Mouse (Mus musculus) forebrain, embryonic 10.5 days (tissue): ENCODE data around the gene Pnck. TPM values are rescaled to one million over a fixed set of nuclear protein-coding genes. Genes with fewer than 3 reads are reported as not detected.

ENCODE experiments used
- DNase-seq: peaks from one replicate; pipeline ENCODE4 v3.0.0-alpha.2; 2017; ENCODE audit warnings: low spot score; ENCODE audit errors: extremely low spot score
- H3K27ac ChIP-seq: fragments of 300-500 bp; sonication (generic); 2 replicates; pipeline ENCODE4 v1.5.1; 2016; ENCODE audit warnings: mild to moderate bottlenecking
- H3K27me3 ChIP-seq: fragments of 300-500 bp; sonication (generic); 2 replicates; pipeline ENCODE4 v1.6.1; 2016; ENCODE audit warnings: mild to moderate bottlenecking; ENCODE audit not compliant: poor library complexity, severe bottlenecking
- H3K36me3 ChIP-seq: fragments of 300-500 bp; sonication (generic); replicated peaks from 2 replicates; pipeline ENCODE4 v1.6.1; 2016; ENCODE audit warnings: mild to moderate bottlenecking, moderate library complexity
- H3K4me1 ChIP-seq: fragments of 300-500 bp; sonication (generic); 2 replicates; pipeline ENCODE4 v1.6.1; 2016
- H3K4me3 ChIP-seq: fragments of 300-500 bp; sonication (generic); 2 replicates; pipeline ENCODE4 v1.5.1; 2016; ENCODE audit warnings: mild to moderate bottlenecking, moderate library complexity
- H3K9me3 ChIP-seq: fragments of 300-500 bp; sonication (generic); 2 replicates; pipeline ENCODE4 v1.6.1; 2016; ENCODE audit warnings: mild to moderate bottlenecking, moderate library complexity
- WGBS: fragments of 180-500 bp; shearing (Covaris S2); methylation state at CpG from one replicate; pipeline ENCODE4 v1.1.7; 2016; 5-methylcytosine and 5-hydroxymethylcytosine counted together
- polyA plus RNA-seq: library from polyadenylated mRNA; unstranded; fragments of >200 nt; fragmentation: Nextera tagmentation; extraction: Ambion mirVana; gene quantifications from 2 replicates; pipeline ENCODE4 v1.2.1, GENCODE M21; 2016

The Pnck gene
- polyA plus RNA-seq: 6.6 and 8.9 TPM in 2 replicates

DNA sequence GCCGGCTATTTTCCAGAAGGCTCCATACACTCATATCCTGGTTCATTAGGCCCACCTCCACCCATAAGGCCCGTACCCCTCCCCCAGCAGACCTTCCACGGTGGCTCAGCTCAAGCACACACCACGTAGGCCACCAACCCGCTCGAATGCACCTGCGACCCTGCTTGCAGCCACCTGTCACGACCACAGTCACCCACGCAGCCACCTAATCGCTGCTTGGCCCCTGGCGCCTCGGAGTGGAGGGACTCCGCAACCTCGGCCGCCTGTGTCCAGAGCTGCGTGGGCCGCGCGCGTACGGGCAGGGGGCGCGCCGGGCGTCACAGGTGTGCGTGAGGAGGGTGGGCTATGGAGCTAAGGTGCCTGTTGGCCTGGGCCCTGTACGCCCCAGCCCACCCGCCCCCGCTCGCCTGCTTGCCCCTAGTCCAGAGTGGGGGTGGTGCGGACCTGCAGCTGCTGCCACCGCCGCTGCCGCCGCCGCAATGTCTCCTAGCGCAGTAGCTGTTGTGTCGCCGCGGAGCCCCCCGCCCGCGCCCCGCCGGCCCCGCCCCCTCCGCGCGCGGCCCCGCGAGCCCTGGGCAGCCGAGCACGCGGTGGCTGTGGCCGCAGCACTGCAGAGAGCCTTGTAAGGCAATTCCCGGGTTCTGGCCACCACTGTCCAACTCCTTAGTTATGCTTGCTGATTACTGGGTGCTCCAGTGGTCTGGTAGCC, at the start of gene Pnck:
TSS of gene Pnck (minus strand) at position 543 of the 709 bp plus-strand sequence.
- H3K4me3 ChIP-seq: peak within 1 kb of the TSS; percentile 61
- H3K36me3 ChIP-seq: no peaks in the 10 kb centered on the region
- peaks cover 15% of the 10 kb centered on the region for H3K4me1 ChIP-seq
- peak within 1 kb of the TSS; percentile 78 for H3K27ac ChIP-seq
- H3K27me3 ChIP-seq: peaks cover 51% of the 10 kb centered on the region
- H3K9me3 ChIP-seq: no peaks in the 10 kb centered on the region
- DNase-seq: peak; percentile 35
- WGBS: 15% methylated on average over 55 of the region's 57 CpGs

DNA sequence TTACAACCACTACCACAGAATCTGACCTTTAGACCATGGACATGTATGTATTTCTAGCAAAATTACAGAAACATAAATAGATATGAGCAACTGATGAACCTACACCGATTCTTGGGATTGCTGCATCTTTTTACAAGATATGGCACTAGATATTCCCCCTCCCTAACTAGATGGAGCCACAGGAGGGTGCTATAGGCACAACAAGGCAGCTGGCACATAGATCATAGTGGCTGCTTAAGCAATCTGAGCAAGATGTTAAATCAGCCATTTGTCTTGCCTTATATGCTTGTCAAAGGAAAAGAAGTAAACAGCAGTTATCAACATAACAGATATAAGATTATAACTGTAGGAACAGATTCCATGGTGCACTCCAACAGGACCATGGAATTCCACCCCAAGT, 40.6 kb upstream of the Pnck start:
- peaks cover 72% of the 10 kb centered on the region for H3K36me3 ChIP-seq
- no peak overlapping the region for H3K4me3 ChIP-seq
- WGBS: 94% methylated on average over 1 of the region's 1 CpGs

DNA sequence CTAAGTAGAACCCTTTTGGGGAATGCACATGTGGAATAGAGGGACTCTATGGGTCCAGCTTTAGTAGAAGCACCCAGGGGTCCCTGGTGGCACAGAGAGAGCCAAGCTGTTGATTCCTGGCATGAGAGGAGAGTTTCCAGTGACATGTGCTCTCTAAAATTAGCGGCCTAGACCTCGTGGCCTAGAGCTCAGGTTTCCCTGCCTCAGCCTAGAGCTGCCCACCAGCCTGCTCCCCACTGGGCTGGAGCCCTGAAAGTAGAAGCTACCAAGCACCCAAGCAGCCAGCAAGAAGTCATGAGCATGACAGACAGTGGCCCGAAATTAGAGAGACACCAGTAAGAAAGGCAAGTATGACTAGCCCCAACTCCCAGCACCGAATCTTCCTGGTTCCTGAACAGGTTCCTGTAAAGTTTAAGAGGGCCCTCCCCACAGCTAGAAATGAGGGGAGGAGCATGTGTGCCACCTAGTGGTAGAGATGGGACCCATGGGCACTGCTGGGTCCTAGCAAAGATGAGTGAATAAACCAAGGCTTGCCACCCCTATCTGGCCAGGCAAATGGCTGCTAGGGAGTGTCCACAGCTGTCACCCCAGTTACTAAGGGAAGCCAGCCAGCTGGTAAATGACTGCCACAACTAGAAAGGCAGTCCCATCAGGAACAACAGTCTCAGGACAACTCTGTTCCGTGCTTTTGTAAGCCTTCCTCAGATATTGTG, 31.2 kb upstream of the Pnck start:
- Histone ChIP-seq H3K27ac (no peak overlapping the region), H3K4me1 (no peaks in the 10 kb centered on the region), H3K9me3 (no peaks in the 10 kb centered on the region), H3K36me3 (peaks cover 69% of the 10 kb centered on the region), H3K4me3 (no peak overlapping the region), H3K27me3 (0 out of 2 replicates have a peak, but pooled peaks cover 13% of the 10 kb centered on the region)
- 81% methylated on average over 5 of the region's 5 CpGs for WGBS
- DNase-seq: no peak

More for the DNA sequence above, 40.6 kb upstream of the Pnck start:
- no peak for DNase-seq
- Histone ChIP-seq H3K9me3 (no peaks in the 10 kb centered on the region), H3K27ac (no peak overlapping the region), H3K4me1 (no peaks in the 10 kb centered on the region), H3K27me3 (no peaks in the 10 kb centered on the region)

DNA sequence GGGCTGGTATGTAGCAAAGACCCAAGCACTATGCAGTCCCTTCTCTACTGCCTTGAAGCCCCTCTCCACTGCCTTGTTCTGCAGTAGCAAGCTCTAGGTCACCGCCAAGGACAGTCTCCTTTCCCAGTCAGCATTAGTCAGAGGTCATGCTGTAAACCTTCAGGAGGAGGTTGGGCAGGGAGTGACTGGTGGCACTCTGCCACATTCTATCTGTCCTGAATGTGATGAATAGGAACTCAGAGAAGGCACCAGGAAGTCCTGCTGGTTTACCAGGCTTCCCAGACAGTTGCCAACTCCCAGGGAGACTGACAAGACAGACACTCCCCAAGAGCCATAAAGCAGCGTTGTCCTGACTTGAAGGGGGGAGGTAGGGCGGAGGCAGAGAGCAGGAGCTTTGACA, 25.7 kb upstream of the Pnck start:
- Histone ChIP-seq H3K27me3 (peaks cover 12% of the 10 kb centered on the region; the same call in 1 of the 2 replicates), H3K27ac (no peak overlapping the region), H3K4me3 (no peak overlapping the region), H3K9me3 (no peaks in the 10 kb centered on the region), H3K36me3 (peaks cover 91% of the 10 kb centered on the region), H3K4me1 (no peaks in the 10 kb centered on the region)
- no peak for DNase-seq
- WGBS: 90% methylated on average over 3 of the region's 3 CpGs

DNA sequence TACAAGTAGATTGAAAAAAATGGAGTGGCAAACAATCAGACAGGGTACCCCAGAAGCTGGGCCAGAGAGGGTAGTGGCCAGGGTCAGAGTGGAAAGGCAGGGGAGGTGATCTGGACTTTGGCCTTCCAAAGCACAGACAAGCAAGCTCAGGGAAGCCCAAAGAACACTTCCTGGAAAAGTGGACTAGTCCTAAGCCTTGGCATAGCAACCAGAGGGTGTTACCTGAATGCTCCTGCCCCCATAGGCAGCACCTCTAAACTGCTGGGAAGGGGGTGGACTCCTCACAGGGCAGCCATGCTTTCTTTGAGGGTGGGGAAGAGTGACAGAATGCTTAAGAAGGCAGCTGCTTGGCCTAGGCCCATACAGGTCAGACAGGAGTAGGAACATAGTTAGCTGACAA, 25.1 kb upstream of the Pnck start:
- Histone ChIP-seq H3K36me3 (peaks cover 92% of the 10 kb centered on the region), H3K27ac (no peak overlapping the region)

DNA sequence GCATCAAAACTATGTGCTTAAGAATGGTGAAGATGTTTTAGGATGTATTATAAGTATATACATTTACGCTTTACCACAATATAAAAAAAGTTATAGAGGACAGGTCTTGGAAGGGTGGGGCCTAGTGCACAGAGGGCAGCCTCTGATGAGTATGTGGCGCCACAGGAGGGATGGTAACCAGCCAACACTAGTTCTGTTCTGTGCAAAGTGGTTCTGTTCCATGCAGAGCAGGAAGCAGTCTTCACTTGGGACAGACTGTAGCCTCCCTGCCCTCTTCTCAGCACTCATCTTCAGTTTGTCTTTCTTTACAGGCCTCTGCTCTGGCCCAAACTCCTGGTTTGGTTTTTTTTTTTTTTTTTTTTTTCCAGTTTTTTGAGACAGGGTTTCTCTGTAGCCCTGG, 24.2 kb upstream of the Pnck start:
- Histone ChIP-seq H3K4me3 (no peak overlapping the region), H3K27me3 (peaks cover 8% of the 10 kb centered on the region; the same call in 1 of the 2 replicates), H3K27ac (no peak overlapping the region), H3K36me3 (peaks cover 94% of the 10 kb centered on the region), H3K4me1 (no peaks in the 10 kb centered on the region), H3K9me3 (no peaks in the 10 kb centered on the region)
- 85% methylated on average over 2 of the region's 2 CpGs for WGBS
- no peak for DNase-seq

More for the DNA sequence above, 25.1 kb upstream of the Pnck start:
- no peaks in the 10 kb centered on the region for H3K9me3 ChIP-seq
- H3K4me3 ChIP-seq: no peak overlapping the region
- no peak for DNase-seq
- peaks cover 12% of the 10 kb centered on the region; the same call in 1 of the 2 replicates for H3K27me3 ChIP-seq
- no peaks in the 10 kb centered on the region for H3K4me1 ChIP-seq

DNA sequence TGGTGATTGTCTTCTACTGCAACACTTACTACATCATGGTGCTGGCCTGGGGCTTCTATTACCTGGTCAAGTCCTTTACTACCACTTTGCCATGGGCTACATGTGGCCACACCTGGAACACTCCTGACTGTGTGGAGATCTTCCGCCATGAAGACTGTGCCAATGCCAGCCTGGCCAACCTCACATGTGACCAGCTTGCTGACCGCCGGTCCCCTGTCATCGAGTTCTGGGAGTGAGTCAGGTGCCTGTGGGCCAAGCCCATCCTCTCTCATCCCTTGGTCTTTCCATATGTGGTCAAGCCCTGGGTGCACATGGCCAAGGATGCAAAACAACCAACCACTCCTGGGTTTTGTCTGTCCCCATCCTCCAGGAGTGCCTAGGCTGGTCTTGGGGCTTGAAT, 16.8 kb upstream of the Pnck start:
- Histone ChIP-seq H3K36me3 (peaks cover 60% of the 10 kb centered on the region), H3K4me3 (no peak overlapping the region), H3K27me3 (peaks cover 13% of the 10 kb centered on the region), H3K9me3 (no peaks in the 10 kb centered on the region), H3K27ac (no peak overlapping the region), H3K4me1 (peaks cover 27% of the 10 kb centered on the region)
- WGBS: 94% methylated on average over 4 of the region's 4 CpGs
- DNase-seq: no peak

DNA sequence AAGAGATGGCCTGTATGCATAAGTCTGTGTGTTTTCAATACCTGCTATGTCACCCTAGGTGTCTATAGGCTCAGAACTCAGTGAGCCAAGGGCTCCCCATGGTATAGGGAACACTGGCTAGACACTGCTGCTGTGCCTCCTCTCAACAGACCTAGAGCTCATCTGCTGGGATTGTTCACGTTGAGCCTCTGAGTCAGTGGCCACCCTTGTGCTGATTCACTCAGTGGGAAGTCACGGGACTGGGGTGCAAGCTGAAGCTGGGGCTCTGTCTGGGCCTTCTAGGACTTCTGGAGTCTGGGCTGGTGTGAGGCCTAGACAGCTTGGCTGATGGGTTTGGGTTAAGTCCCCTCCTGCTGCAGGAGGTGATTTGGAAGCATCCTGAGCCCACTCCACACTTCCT, 15.3 kb upstream of the Pnck start:
- Histone ChIP-seq H3K27me3 (peaks cover 13% of the 10 kb centered on the region), H3K4me3 (peak overlapping the region; percentile 66; the same call in 1 of the 2 replicates), H3K27ac (no peak overlapping the region), H3K4me1 (peaks cover 27% of the 10 kb centered on the region), H3K9me3 (no peaks in the 10 kb centered on the region), H3K36me3 (peaks cover 46% of the 10 kb centered on the region)
- 64% methylated on average over 2 of the region's 2 CpGs for WGBS
- no peak for DNase-seq

DNA sequence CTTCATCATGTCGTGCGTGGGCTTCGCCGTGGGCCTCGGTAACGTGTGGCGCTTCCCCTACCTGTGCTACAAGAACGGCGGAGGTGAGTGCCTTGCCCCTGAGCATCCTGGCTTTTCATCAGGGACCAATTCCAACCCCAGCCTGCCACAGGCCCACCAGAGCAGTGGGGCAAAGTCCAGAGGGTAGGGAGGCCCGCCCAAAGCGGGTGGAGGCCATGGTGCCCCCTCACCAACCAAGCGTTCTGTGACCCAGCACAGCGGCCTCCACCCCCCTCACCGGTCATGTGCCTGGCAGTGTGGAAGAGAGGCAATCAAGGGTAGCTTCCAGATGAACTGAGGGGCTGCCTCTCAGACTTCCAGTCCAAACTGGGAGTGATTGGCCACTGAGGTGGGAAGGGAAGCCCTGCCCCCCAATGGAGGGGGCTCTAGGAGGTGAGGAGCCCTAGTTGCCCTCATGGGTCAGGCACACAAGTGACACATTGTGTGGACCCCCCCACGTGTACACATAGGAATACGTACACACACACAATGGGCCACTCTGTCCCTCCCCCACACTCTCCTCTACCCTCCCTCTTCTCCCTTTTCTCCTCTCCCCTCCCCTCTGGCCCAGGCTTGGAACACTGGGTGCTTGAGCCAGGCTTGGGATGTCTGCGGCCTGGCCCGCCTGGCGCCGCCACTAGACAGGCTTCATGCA, 14.2 kb upstream of the Pnck start:
- DNase-seq: no peak
- WGBS: 29% methylated on average over 20 of the region's 20 CpGs

DNA sequence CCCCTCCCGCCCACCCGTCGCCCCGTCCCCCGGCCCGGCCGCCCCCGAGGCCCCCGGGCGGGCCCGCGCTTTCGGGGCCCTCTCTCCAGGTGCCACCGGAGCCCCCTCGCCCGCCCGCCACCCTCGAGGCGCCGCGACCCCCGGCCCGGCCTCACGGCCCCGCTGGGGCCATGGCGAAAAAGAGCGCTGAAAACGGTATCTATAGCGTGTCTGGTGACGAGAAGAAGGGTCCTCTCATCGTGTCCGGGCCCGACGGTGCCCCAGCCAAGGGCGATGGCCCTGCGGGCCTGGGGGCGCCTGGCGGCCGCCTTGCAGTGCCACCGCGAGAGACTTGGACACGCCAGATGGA, 13.7 kb upstream of the Pnck start:
- Histone ChIP-seq H3K9me3 (no peaks in the 10 kb centered on the region), H3K27me3 (peaks cover 13% of the 10 kb centered on the region), H3K4me1 (peaks cover 27% of the 10 kb centered on the region), H3K27ac (peak overlapping the region; percentile 89), H3K4me3 (peak overlapping the region; percentile 66), H3K36me3 (peaks cover 29% of the 10 kb centered on the region)
- 25% methylated on average over 32 of the region's 42 CpGs for WGBS
- no peak for DNase-seq

More for the DNA sequence above, 14.2 kb upstream of the Pnck start:
- Histone ChIP-seq H3K27ac (peak overlapping the region; percentile 89), H3K4me3 (peak overlapping the region; percentile 66), H3K27me3 (peaks cover 13% of the 10 kb centered on the region), H3K36me3 (peaks cover 34% of the 10 kb centered on the region), H3K9me3 (no peaks in the 10 kb centered on the region), H3K4me1 (peaks cover 27% of the 10 kb centered on the region)

DNA sequence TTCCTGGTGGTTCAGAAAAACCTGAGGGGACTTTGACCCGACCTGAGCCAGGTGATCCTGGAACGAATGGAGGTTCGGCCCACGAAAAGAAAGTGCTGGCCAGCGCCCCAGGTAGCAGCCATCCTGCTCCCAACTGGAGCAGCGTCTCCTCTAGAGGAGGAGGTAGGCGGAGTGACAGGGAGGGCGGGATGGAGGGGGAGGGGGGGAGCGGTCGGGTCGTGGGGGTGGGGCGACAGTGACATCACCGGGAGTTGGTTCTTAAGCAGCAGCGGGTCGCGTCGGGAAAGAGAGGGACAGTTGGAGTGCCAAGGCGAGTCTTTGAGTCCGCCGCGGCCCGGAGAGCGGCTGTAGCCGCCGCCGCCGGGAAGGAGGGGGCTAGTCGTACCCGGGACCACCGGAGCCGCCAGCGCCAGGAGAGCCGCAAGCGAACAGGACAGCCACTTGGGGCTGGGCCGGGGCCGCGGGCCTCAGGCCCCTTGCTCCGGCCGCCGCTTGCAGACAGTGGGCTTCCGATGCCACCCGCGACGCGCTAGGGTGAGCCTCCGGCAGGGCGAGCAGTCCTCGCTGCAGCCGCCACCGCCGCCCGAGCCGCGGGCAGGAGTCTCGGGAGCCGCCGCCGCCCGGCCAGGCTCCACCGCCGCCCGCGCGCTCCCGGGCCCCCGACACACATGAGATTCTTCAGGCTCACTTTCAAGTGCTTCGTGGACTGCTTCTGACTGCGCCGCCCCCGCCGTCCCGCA, 13.1 kb upstream of the Pnck start, which contains the start of gene Slc6a8:
TSS of gene Slc6a8 (plus strand) at position 272 of the 740 bp plus-strand sequence.
- Histone ChIP-seq H3K4me3 (peak within 1 kb of the TSS; percentile 66), H3K36me3 (peaks cover 24% of the 10 kb centered on the region), H3K9me3 (no peaks in the 10 kb centered on the region), H3K27me3 (peaks cover 13% of the 10 kb centered on the region), H3K27ac (peak within 1 kb of the TSS; percentile 89), H3K4me1 (peaks cover 27% of the 10 kb centered on the region)
- WGBS: 12% methylated on average over 48 of the region's 72 CpGs
- peak; percentile 73 for DNase-seq

DNA sequence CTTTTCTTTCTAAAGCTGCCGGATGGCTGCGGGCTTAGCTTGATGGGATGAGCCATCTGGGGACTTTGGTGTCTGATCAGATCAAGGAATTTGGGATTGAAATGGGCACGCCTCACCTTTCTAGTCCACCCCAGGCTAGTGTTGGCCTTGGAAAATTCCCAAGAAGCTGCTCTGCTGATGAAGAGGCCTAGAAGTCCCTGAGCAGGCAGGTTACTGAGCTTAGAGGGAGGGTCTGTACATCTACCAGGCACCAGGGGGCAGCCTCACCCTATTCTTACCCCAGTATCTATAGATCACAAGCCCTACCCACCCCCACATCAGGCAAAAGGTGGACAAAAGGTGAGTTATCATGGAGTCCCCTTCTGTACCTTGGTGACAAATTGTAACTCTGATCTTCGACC, 12.1 kb upstream of the Pnck start:
- Histone ChIP-seq H3K27ac (no peak overlapping the region), H3K9me3 (no peaks in the 10 kb centered on the region), H3K4me3 (0 out of 2 replicates have a peak overlapping the region, but pooled peaks have one; percentile 66), H3K4me1 (peaks cover 27% of the 10 kb centered on the region), H3K27me3 (peaks cover 13% of the 10 kb centered on the region), H3K36me3 (peaks cover 14% of the 10 kb centered on the region)
- 58% methylated on average over 4 of the region's 4 CpGs for WGBS
- peak; percentile 31 for DNase-seq
